In the genomic region with DNA sequence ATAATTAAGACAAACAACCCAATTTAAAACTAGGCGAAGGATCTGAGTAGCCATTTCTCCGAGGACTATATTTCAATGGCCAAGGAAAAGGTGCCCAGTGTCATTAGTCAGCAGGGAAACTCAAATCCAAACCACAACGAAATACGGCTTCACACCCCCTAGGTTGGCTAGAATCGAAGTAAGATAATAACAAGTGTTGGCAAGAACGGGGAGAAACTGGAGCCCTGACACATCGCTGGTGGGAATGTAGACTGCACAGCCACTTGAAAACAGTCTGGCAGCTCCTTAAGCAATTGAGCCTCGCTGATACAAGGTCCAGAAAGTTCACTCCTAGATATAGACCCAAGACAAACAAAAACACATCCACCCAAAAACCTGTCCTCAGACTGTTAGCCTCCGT, we compare ENCODE assay signal across 22 mouse cellular contexts. TPM values are rescaled to one million over a fixed set of nuclear protein-coding genes. Genes with fewer than 3 reads are reported as not detected.
"Had no signal": no experiment of that assay in that cellular context is flagged by ENCODE, and none has a peak within 500 bp of the region (broad histone marks: within the 10 kb centered on the region; RNA-seq: fewer than 3 reads in every experiment).

No protein-coding gene starts in this region.

- DNase-seq: lung, adult 18-20 months; lung, embryonic 14.5 days; lung, postnatal 10 days; lung, postnatal 4 days; midbrain, embryonic 14.5 days; retina, postnatal 1 day; right cerebral cortex, adult 18-20 months; right cerebral cortex, postnatal 25 days; right cerebral cortex, postnatal 4 days; thymus, adult 2 months; thymus, postnatal 25 days; thymus, postnatal 4 days had no signal

- H3K4me3 ChIP-seq: midbrain, embryonic 10.5 days; midbrain, embryonic 12.5 days; myocyte; neural tube, embryonic 13.5 days; neural tube, embryonic 15.5 days; stomach, embryonic 15.5 days had no signal

- H3K27ac ChIP-seq: midbrain, embryonic 10.5 days; midbrain, embryonic 12.5 days; neural tube, embryonic 13.5 days; neural tube, embryonic 15.5 days; stomach, embryonic 15.5 days; stomach, postnatal 0 days had no signal

RNA-seq across cellular contexts. Expression of gene Prf1, which starts 41.0 kb away (rescaled TPM):
- polyA plus RNA-seq: lung, embryonic 14.5 days; midbrain, embryonic 10.5 days; midbrain, embryonic 12.5 days; midbrain, embryonic 14.5 days; midbrain, embryonic 16.5 days; neural tube, embryonic 11.5 days; neural tube, embryonic 13.5 days; neural tube, embryonic 15.5 days; stomach, postnatal 0 days; testis, adult 2 months had no signal
